Mouse (Mus musculus) embryonic facial prominence, embryonic 11.5 days (tissue): ENCODE measurements around the gene Tbc1d30. TPM values are rescaled to one million over a fixed set of nuclear protein-coding genes. Genes with fewer than 3 reads are reported as not detected.
A peak's percentile ranks its signal among the peaks of the same experiment; 100 is the strongest.

Source experiments
- ATAC-seq: fragments of 200-750 bp; cut with Nextera tagmentation; replicated peaks from 2 replicates; pipeline ENCODE4 v1.8.0; 2017; ENCODE audit warnings: low read depth; ENCODE audit not compliant: insufficient number of reproducible peaks, low FRiP score, low TSS enrichment
- DNase-seq: peaks from one replicate; pipeline ENCODE4 v3.0.0-alpha.2; 2015; ENCODE audit warnings: low spot score
- H3K27ac ChIP-seq: fragments of 300-500 bp; sonication (generic); replicated peaks from 2 replicates; pipeline ENCODE4 v1.5.1; 2014; ENCODE audit warnings: mild to moderate bottlenecking, low read depth, low read length, control low read depth
- H3K27me3 ChIP-seq: fragments of 300-500 bp; sonication (generic); 2 replicates; pipeline ENCODE4 v1.6.1; 2014; ENCODE audit warnings: mild to moderate bottlenecking, low read length, moderate library complexity, mixed read lengths; ENCODE audit not compliant: control insufficient read depth, insufficient read depth
- H3K36me3 ChIP-seq: fragments of 300-500 bp; sonication (generic); replicated peaks from 2 replicates; pipeline ENCODE4 v1.6.1; 2014; ENCODE audit warnings: low read depth, mild to moderate bottlenecking, low read length, moderate library complexity, mixed read lengths; ENCODE audit not compliant: control insufficient read depth, insufficient read depth
- H3K4me1 ChIP-seq: fragments of 300-500 bp; sonication (generic); 2 replicates; pipeline ENCODE4 v1.6.1; 2014; ENCODE audit warnings: low read length, mixed read lengths; ENCODE audit not compliant: control insufficient read depth, insufficient read depth
- H3K4me2 ChIP-seq: fragments of 300-500 bp; sonication (generic); 2 replicates; pipeline ENCODE4 v1.6.1; 2014; ENCODE audit warnings: low read depth, mild to moderate bottlenecking, control low read depth, low read length, moderate library complexity
- H3K4me3 ChIP-seq: fragments of 300-500 bp; sonication (generic); 2 replicates; pipeline ENCODE4 v1.5.1; 2014; ENCODE audit warnings: low read depth, low read length, control low read depth
- H3K9ac ChIP-seq: fragments of 300-500 bp; sonication (generic); replicated peaks from 2 replicates; pipeline ENCODE4 v1.6.1; 2014; ENCODE audit warnings: mild to moderate bottlenecking, control low read depth, low read length
- H3K9me3 ChIP-seq: fragments of 300-500 bp; sonication (generic); replicated peaks from 2 replicates; pipeline ENCODE4 v1.6.1; 2016; ENCODE audit warnings: mild to moderate bottlenecking, low read length, inconsistent platforms, mixed read lengths; ENCODE audit not compliant: control insufficient read depth
- WGBS: fragments of 180-500 bp; shearing (Covaris S2); extraction: QIAGEN DNeasy Blood & Tissue Kit; methylation state at CpG from one replicate; pipeline ENCODE4 v1.1.7; 2014; 5-methylcytosine and 5-hydroxymethylcytosine counted together
- polyA plus RNA-seq: library from polyadenylated mRNA; unstranded; fragments of >200 nt; fragmentation: Nextera tagmentation; extraction: Ambion mirVana; gene quantifications from 2 replicates; pipeline ENCODE4 v1.2.1, GENCODE M21; 2014

The Tbc1d30 gene
- polyA plus RNA-seq, 1 experiment from 2014 or later: 2.7 TPM

GRCm38 (mm10) chr10:121385695-121386094 lies 34.6 kb upstream of the Tbc1d30 start:
- Histone ChIP-seq H3K4me2 (no peak overlapping the region), H3K36me3 (peaks cover 8% of the 10 kb centered on the region), H3K9ac (no peak overlapping the region), H3K4me1 (peaks cover 2% of the 10 kb centered on the region; the same call in 1 of the 2 replicates), H3K9me3 (no peaks in the 10 kb centered on the region), H3K27me3 (no peaks in the 10 kb centered on the region), H3K27ac (0 out of 2 replicates have a peak overlapping the region, but pooled peaks have one; percentile 11), H3K4me3 (no peak overlapping the region)
- ATAC-seq (no peak), DNase-seq (no peak)
- WGBS: 94% methylated on average over 6 of the region's 6 CpGs

GRCm38 (mm10) chr10:121384710-121385109 lies 33.6 kb upstream of the Tbc1d30 start:
- Histone ChIP-seq H3K27ac (no peak overlapping the region), H3K9ac (no peak overlapping the region), H3K36me3 (peaks cover 9% of the 10 kb centered on the region)

DNA sequence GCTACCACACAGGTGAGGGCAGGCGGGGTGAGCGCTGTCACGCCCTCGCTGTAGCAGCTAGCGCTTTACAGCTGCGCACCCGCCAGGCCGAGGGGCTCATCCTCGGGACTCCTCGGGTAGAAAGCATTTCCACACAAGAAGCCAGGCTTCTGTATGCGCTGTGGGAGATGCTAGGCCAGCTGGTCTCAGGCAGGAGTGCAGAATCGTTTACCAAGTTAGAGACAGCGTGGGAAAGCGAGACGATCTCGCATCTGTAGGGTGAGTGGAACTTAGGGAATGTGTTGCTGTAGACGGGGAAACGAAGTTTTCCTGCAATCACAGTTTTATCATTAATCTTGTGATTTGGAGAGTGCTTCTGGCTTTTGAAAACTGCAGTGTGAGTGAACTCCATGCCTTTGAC lies 30.2 kb upstream of the Tbc1d30 start:
- peaks cover 11% of the 10 kb centered on the region for H3K36me3 ChIP-seq
- no peak overlapping the region for H3K9ac ChIP-seq
- H3K9me3 ChIP-seq: no peaks in the 10 kb centered on the region
- H3K4me1 ChIP-seq: peaks cover 2% of the 10 kb centered on the region; the same call in 1 of the 2 replicates
- DNase-seq (no peak), ATAC-seq (no peak)
- H3K4me2 ChIP-seq: no peak overlapping the region
- WGBS: 94% methylated on average over 18 of the region's 18 CpGs
- no peak overlapping the region for H3K4me3 ChIP-seq
- no peaks in the 10 kb centered on the region for H3K27me3 ChIP-seq
- H3K27ac ChIP-seq: no peak overlapping the region

More at GRCm38 (mm10) chr10:121384710-121385109, 33.6 kb upstream of the Tbc1d30 start:
- ATAC-seq (no peak), DNase-seq (no peak)
- Histone ChIP-seq H3K27me3 (no peaks in the 10 kb centered on the region), H3K4me1 (peaks cover 2% of the 10 kb centered on the region; the same call in 1 of the 2 replicates), H3K4me3 (no peak overlapping the region), H3K9me3 (no peaks in the 10 kb centered on the region), H3K4me2 (no peak overlapping the region)
- WGBS: 90% methylated on average over 13 of the region's 13 CpGs

DNA sequence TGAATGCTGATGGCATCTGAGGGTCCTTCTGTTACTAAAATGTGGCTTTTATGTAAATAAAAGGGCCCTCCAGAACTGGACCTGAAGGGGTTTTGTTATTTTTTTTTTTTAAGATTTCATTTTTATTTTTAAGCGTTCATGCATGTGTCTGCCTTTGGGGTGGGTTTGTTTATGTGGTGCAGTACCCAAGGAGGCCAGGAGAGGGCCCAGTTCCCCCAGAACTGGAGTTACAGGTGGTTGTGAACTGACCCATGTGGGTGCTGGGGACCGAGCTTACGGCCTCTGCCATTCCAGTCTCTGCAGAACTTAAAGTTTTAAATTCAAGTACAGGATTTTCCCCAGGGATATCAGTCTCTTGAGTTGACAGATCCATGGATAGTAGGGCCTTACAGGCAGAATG lies 28.3 kb upstream of the Tbc1d30 start:
- H3K36me3 ChIP-seq: peaks cover 14% of the 10 kb centered on the region
- 97% methylated on average over 3 of the region's 3 CpGs for WGBS
- no peaks in the 10 kb centered on the region for H3K27me3 ChIP-seq
- H3K4me2 ChIP-seq: no peak overlapping the region
- H3K4me3 ChIP-seq: no peak overlapping the region
- H3K4me1 ChIP-seq: no peaks in the 10 kb centered on the region
- no peak overlapping the region for H3K9ac ChIP-seq
- ATAC-seq (no peak), DNase-seq (no peak)
- no peak overlapping the region for H3K27ac ChIP-seq
- no peaks in the 10 kb centered on the region for H3K9me3 ChIP-seq

DNA sequence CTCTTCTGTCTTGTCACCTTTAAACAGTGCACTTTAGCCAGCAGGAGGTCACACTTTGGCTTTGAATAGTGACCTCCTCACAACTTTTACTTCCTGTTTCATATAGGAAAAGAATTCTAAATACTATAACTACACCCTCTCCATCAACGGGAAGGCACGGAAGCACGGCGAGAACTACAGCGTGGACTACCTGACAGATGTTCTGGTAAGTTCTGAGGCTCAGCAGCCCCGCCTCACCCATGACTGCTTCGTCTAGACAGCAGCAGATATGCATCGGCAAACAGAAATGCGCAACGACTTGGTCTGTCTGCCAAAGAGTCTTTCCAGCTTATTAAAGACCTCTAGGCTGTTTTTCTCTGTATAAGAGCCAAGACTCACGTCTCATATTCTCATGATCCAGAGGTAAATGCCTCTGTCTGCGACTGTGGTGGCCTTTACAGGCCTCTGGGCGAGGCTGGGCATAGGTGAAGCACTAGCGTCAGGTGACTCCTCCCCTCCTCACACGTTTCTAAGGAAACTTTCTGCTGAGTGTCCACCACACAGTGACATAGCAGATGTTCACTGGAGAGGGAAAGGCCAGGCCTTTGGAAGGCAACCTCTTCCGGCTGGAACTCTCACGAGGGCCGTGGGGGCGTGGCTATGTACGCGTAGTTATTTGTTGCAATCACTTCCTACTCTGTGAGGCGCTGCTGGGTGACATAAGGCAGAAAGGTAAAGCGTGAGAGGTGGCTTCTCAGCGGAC lies 25.6 kb upstream of the Tbc1d30 start:
- DNase-seq: no peak
- Histone ChIP-seq H3K9me3 (no peaks in the 10 kb centered on the region), H3K27me3 (no peaks in the 10 kb centered on the region), H3K27ac (no peak overlapping the region), H3K4me1 (peaks cover 3% of the 10 kb centered on the region; the same call in 1 of the 2 replicates), H3K4me3 (no peak overlapping the region), H3K9ac (no peak overlapping the region), H3K4me2 (no peak overlapping the region), H3K36me3 (peaks cover 8% of the 10 kb centered on the region)
- ATAC-seq: no peak
- 93% methylated on average over 24 of the region's 24 CpGs for WGBS

GRCm38 (mm10) chr10:121375649-121376493 lies 24.8 kb upstream of the Tbc1d30 start:
- ATAC-seq: no peak
- H3K36me3 ChIP-seq: peaks cover 5% of the 10 kb centered on the region

DNA sequence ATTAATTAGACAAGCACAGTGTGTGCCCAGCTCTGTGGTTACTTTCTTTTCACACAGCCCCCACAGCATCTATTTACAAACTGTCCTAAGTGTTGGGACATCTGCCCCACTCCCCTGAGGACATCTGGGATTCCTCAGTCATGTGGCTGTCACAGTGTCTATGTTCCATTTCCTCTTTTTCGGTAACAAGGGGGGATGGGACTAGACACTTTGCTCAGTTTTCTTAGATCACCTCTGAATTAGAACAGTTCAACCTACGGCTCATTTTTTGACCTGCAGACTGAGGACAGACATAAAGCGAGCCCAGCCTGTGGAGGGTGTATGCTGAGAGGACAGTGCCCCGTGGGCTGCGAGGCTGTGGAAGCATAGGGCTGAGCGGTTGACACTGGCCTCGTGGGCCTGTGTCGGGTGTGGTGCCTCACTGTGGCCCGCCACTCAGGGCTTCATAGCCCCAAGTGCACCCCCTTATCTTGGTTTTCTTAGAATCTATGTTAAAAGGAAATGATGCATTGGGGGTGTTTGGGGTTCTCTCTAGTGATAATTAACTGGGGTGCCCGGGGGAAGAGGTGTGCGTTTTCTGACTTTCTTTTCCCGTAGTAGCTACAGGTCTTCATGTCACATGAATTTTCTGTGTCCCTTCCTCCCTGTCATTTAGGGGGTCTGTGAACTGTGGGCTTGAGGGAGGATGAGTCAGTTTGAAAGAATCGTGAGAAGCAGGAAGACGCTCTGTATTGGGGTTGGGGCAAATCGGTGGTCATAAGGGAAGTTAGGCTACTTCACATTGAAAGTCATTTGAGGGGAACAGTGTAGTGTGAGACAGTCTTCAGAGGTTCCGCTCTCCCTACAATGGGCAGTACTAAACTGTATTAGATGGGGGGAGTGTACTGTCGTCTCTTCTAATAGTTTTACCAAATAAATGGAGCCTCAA lies 23.9 kb upstream of the Tbc1d30 start:
- Histone ChIP-seq H3K4me1 (peaks cover 3% of the 10 kb centered on the region; the same call in 1 of the 2 replicates), H3K36me3 (peaks cover 5% of the 10 kb centered on the region), H3K27ac (no peak overlapping the region), H3K27me3 (no peaks in the 10 kb centered on the region), H3K4me2 (no peak overlapping the region), H3K4me3 (no peak overlapping the region), H3K9me3 (no peaks in the 10 kb centered on the region), H3K9ac (no peak overlapping the region)
- ATAC-seq (no peak), DNase-seq (no peak)
- 85% methylated on average over 17 of the region's 17 CpGs for WGBS

More at GRCm38 (mm10) chr10:121375649-121376493, 24.8 kb upstream of the Tbc1d30 start:
- WGBS: 77% methylated on average over 24 of the region's 24 CpGs
- peaks cover 3% of the 10 kb centered on the region; the same call in 1 of the 2 replicates for H3K4me1 ChIP-seq
- no peak overlapping the region for H3K9ac ChIP-seq
- no peak overlapping the region for H3K4me3 ChIP-seq
- no peaks in the 10 kb centered on the region for H3K9me3 ChIP-seq
- no peak overlapping the region for H3K27ac ChIP-seq
- DNase-seq: no peak
- H3K27me3 ChIP-seq: no peaks in the 10 kb centered on the region
- H3K4me2 ChIP-seq: no peak overlapping the region
